Mouse (Mus musculus): ENCODE measurements at regions not wholly inside any gene's neighbourhood (a gene's known extent, or its start where the extent isn't known, plus 50 kb on each side); places are given as distances from the start of the nearest gene placed in this dataset.

DNA sequence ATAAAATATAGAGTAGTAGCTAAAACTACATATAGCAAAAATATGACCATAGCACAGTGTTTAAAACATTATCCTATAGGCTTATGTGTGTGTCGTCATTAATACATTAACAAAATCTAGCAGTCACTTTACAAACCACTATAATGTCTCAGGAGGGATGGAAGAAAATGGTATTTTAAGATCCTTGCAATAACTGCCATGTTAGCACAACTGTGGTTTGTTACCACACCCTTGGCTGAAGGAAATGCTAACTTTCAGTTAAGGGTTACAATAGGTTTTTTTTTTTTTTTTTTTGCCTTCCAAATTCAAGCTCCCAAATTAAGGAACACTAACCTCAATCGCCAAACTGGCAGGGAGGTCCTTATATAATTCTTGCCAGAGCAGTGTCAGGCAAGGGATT is 322.0 kb upstream of the Jarid2 start:
- no peak overlapping the region for H3K27ac ChIP-seq
- ATAC-seq (replicated peaks; ENCODE audit: low FRiP score, low read depth), result no peak

DNA sequence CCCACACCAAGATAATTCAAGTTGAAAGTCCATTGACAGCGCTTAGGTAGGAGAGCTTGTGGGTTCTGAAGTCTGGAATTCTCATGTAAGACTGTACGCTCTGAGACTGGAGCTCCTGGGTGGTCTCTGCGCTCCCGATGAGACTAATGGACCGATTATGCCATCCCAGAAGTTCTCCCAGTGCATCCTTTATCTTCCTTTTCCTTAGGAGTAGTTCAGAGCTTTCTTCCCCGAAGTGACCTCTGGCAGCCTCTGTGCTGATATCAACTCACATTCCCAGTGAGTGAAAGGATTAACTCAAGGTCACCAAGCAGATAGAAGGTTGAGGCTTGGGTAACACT is 320.7 kb upstream of the Jarid2 start:
- H3K9ac ChIP-seq (ENCODE audit: low read depth, low read length), result no peak overlapping the region
- no peaks in the 10 kb centered on the region for H3K36me3 ChIP-seq (ENCODE audit: insufficient read depth, low read length)
- 0 out of 2 replicates have a peak, but pooled peaks cover 3% of the 10 kb centered on the region for H3K4me1 ChIP-seq (replicated peaks; ENCODE audit: insufficient read depth, low read length)
- TF ChIP-seq CTCF (IDR thresholded peaks at IDR 0.05; ENCODE audit: low read depth), result no peak
- 69% methylated on average over 6 of the region's 6 CpGs for WGBS
- H3K27ac ChIP-seq, result peak overlapping the region; percentile 83
- DNase-seq (ENCODE audit: low spot score), result no peak
- H3K4me2 ChIP-seq (ENCODE audit: low read length), result no peak overlapping the region
- no peaks in the 10 kb centered on the region for H3K27me3 ChIP-seq (ENCODE audit: insufficient read depth, low read length)
- no peak overlapping the region for H3K4me3 ChIP-seq (replicated peaks; ENCODE audit: low read depth, low read length)
- no peak for ATAC-seq (replicated peaks; ENCODE audit: low FRiP score, low read depth)
- H3K9me3 ChIP-seq (replicated peaks; ENCODE audit: low read length), result no peaks in the 10 kb centered on the region

More for the DNA sequence above, 322.0 kb upstream of the Jarid2 start:
- no peak for TF ChIP-seq CTCF (IDR thresholded peaks at IDR 0.05; ENCODE audit: low read depth)
- H3K4me1 ChIP-seq (replicated peaks; ENCODE audit: insufficient read depth, low read length), result 0 out of 2 replicates have a peak, but pooled peaks cover 3% of the 10 kb centered on the region
- 83% methylated on average over 2 of the region's 2 CpGs for WGBS
- H3K4me2 ChIP-seq (ENCODE audit: low read length), result no peak overlapping the region
- H3K27me3 ChIP-seq (ENCODE audit: insufficient read depth, low read length), result no peaks in the 10 kb centered on the region
- no peak overlapping the region for H3K9ac ChIP-seq (ENCODE audit: low read depth, low read length)
- no peak overlapping the region for H3K4me3 ChIP-seq (replicated peaks; ENCODE audit: low read depth, low read length)
- no peak for DNase-seq (ENCODE audit: low spot score)
- no peaks in the 10 kb centered on the region for H3K9me3 ChIP-seq (replicated peaks; ENCODE audit: low read length)
- H3K36me3 ChIP-seq (ENCODE audit: insufficient read depth, low read length), result no peaks in the 10 kb centered on the region

DNA sequence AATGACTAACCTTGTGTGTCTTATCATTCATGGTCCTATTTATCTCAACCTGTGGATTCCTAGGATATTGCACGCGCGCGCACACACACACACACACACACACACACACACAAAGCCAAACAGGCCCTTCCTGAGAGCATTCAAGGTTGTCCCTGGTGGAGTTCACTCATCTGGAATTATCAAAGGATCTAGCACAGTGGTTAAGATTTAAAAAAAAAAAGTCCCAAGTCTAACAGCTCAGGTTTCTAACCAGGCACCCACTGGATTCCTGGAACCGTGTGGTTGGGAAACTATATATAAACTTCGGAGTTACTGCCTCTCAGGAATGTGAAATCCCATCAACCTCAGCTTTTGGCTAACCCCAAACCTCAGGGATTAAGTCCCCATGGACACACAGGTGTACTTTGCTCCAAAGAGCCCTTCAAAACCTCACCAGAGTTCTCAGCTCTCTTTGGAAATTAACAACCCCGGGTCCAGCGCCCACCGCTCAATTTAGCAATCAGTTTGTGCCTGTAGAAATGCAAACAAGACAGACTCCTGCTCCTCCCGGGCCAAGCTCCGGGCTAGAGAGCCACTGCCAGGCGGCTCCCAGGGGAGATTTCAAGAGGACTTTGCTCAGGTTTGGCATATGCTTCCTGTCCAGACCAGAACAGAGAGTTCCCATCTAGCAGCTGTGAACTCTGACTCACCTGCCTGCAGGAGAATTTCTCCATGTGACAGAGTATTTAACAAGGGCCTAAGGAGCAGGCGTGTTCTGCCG is 320.1 kb upstream of the Jarid2 start:
- no peaks in the 10 kb centered on the region for H3K9me3 ChIP-seq (replicated peaks; ENCODE audit: low read length)
- DNase-seq (ENCODE audit: low spot score) (peak; percentile 80), ATAC-seq (replicated peaks; ENCODE audit: low FRiP score, low read depth) (peak; percentile 87)
- peak overlapping the region; percentile 83 for H3K27ac ChIP-seq
- H3K9ac ChIP-seq (ENCODE audit: low read depth, low read length), result no peak overlapping the region
- H3K4me3 ChIP-seq (replicated peaks; ENCODE audit: low read depth, low read length), result no peak overlapping the region
- WGBS, result 42% methylated on average over 14 of the region's 14 CpGs
- H3K4me1 ChIP-seq (replicated peaks; ENCODE audit: insufficient read depth, low read length), result 0 out of 2 replicates have a peak, but pooled peaks cover 3% of the 10 kb centered on the region
- no peak overlapping the region for H3K4me2 ChIP-seq (ENCODE audit: low read length)
- no peak for TF ChIP-seq CTCF (IDR thresholded peaks at IDR 0.05; ENCODE audit: low read depth)
- H3K27me3 ChIP-seq (ENCODE audit: insufficient read depth, low read length), result no peaks in the 10 kb centered on the region
- no peaks in the 10 kb centered on the region for H3K36me3 ChIP-seq (ENCODE audit: insufficient read depth, low read length)

DNA sequence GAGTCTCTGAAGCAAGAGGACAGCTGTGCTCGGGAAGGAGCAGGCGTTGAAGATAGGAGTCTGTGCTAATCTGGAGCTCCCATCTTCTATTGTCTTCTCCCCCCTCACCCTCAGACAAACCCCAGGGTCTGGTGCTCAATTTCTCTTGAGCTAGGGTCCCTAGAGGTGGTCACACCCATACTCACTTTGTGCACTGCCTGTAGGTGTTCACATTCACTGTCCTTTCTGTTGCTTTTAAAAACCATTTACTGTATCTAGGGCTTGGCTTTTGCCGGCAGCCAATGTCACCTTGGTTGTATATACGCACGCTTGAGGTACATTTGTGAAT is 319.6 kb upstream of the Jarid2 start:
- Histone ChIP-seq H3K4me3 (replicated peaks; ENCODE audit: low read depth, low read length) (no peak overlapping the region), H3K9me3 (replicated peaks; ENCODE audit: low read length) (no peaks in the 10 kb centered on the region), H3K27me3 (ENCODE audit: insufficient read depth, low read length) (no peaks in the 10 kb centered on the region), H3K9ac (ENCODE audit: low read depth, low read length) (no peak overlapping the region), H3K36me3 (ENCODE audit: insufficient read depth, low read length) (no peaks in the 10 kb centered on the region), H3K27ac (peak overlapping the region; percentile 83), H3K4me1 (replicated peaks; ENCODE audit: insufficient read depth, low read length) (0 out of 2 replicates have a peak, but pooled peaks cover 3% of the 10 kb centered on the region), H3K4me2 (ENCODE audit: low read length) (no peak overlapping the region)
- DNase-seq (ENCODE audit: low spot score), result no peak
- no peak for TF ChIP-seq CTCF (IDR thresholded peaks at IDR 0.05; ENCODE audit: low read depth)
- 66% methylated on average over 5 of the region's 5 CpGs for WGBS
- no peak for ATAC-seq (replicated peaks; ENCODE audit: low FRiP score, low read depth)

DNA sequence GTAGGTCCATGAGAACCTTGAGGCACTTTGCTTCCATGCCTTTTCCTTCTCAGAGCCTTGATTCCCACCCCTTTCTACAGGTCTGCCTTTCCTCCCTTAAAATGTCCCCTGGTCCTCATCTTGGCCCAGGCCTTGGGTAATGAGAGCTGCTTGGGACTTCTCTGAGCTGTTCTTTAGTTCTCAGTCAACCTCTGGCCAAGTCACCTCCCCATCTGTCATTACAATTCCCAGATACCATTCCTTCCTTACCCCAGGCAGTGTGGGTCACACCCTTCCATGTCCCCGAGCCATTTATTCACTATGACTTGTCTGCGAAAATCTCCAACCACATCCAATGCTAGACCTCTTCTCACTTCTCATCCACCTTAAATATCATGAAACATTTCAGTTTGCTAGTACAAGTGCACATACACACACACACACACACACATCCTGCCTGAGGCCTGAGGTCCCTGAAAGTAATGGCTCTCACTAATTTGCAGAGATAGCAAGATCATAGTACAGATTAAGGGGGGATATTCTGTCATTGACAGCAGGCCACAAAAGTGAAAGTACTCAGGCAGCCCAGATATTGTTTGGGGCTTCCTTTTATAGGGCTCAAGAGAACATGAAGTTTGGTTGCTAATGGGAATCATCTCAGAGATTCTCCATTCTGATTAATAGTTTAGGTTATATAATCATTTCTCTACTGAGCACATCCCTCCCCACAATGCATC is 317.3 kb upstream of the Jarid2 start:
- TF ChIP-seq CTCF (IDR thresholded peaks at IDR 0.05; ENCODE audit: low read depth), result no peak
- ATAC-seq (replicated peaks; ENCODE audit: low FRiP score, low read depth), result no peak
- H3K4me2 ChIP-seq (ENCODE audit: low read length), result no peak overlapping the region

DNA sequence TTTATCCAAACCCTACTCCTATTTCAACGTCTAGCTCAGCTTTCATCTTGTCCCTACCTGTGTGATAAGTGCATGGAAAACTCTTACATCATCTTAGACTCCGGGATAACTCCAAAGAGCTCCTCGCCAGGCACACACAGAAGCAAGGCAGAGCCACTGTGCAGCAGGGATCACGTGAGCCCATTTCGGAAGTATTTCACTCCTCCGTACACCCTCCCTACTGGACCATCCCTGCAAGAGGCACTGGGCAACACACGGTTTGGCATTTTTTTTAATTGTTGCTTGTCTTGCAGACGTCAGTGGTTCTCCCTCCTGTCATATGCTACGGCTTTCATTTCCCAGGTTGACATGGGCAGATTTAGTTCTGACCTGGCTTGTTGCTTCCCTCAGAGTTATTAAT is 316.0 kb upstream of the Jarid2 start:
- ATAC-seq (replicated peaks; ENCODE audit: low FRiP score, low read depth), result no peak; the same call in 1 of the 2 replicates
- WGBS, result 43% methylated on average over 9 of the region's 9 CpGs

More for the DNA sequence above, 317.3 kb upstream of the Jarid2 start:
- DNase-seq (ENCODE audit: low spot score), result no peak
- H3K4me3 ChIP-seq (replicated peaks; ENCODE audit: low read depth, low read length), result no peak overlapping the region
- 95% methylated on average over 2 of the region's 2 CpGs for WGBS
- no peaks in the 10 kb centered on the region for H3K36me3 ChIP-seq (ENCODE audit: insufficient read depth, low read length)
- H3K27me3 ChIP-seq (ENCODE audit: insufficient read depth, low read length), result no peaks in the 10 kb centered on the region
- no peaks in the 10 kb centered on the region for H3K9me3 ChIP-seq (replicated peaks; ENCODE audit: low read length)
- H3K4me1 ChIP-seq (replicated peaks; ENCODE audit: insufficient read depth, low read length), result peaks cover 12% of the 10 kb centered on the region; the same call in 1 of the 2 replicates
- H3K9ac ChIP-seq (ENCODE audit: low read depth, low read length), result no peak overlapping the region
- H3K27ac ChIP-seq, result no peak overlapping the region

More for the DNA sequence above, 316.0 kb upstream of the Jarid2 start:
- no peak overlapping the region for H3K9ac ChIP-seq (ENCODE audit: low read depth, low read length)
- H3K27ac ChIP-seq, result no peak overlapping the region
- no peaks in the 10 kb centered on the region for H3K9me3 ChIP-seq (replicated peaks; ENCODE audit: low read length)
- peak; percentile 32 for DNase-seq (ENCODE audit: low spot score)
- no peak overlapping the region for H3K4me2 ChIP-seq (ENCODE audit: low read length)
- no peak overlapping the region for H3K4me3 ChIP-seq (replicated peaks; ENCODE audit: low read depth, low read length)
- H3K36me3 ChIP-seq (ENCODE audit: insufficient read depth, low read length), result no peaks in the 10 kb centered on the region
- H3K4me1 ChIP-seq (replicated peaks; ENCODE audit: insufficient read depth, low read length), result peaks cover 17% of the 10 kb centered on the region
- no peak for TF ChIP-seq CTCF (IDR thresholded peaks at IDR 0.05; ENCODE audit: low read depth)
- H3K27me3 ChIP-seq (ENCODE audit: insufficient read depth, low read length), result no peaks in the 10 kb centered on the region

Data from kidney, postnatal 0 days (tissue).